Mouse (Mus musculus): ENCODE data around the gene Hacd3. TPM values are rescaled to one million over a fixed set of nuclear protein-coding genes. Genes with fewer than 3 reads are reported as not detected.

Hacd3 gene
- polyA plus RNA-seq, 1 experiment from 2014 or later: 22.9 TPM

DNA sequence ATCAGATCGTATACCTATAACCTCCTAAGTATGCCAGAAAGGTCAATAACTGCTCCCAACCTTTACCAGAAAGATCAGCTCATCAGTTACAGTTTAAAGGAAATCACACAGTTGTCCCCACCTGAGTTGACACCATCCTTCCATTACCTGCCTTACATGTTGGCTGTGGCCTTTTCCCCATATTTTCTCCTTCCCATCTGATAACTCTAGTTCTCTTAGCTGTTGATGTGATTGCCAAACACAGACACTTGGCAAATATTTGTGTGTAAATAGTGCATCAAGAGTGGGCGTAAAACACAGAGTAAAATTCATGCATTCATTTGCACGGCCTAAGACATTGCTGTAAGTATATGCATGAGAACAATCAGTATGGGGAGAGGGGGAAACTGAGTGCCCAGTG, 2.0 kb upstream of the Hacd3 start:
- no peak overlapping the region for H3K4me3 ChIP-seq (ENCODE audit: inconsistent target)
- peaks cover 26% of the 10 kb centered on the region; the same call in 1 of the 2 replicates for H3K79me2 ChIP-seq (ENCODE audit: inconsistent target)
- no peaks in the 10 kb centered on the region for H3K36me3 ChIP-seq (ENCODE audit: inconsistent target)
- WGBS (ENCODE audit: missing documents): 94% methylated on average over 3 of the region's 3 CpGs
- no peak overlapping the region for H3K27ac ChIP-seq

DNA sequence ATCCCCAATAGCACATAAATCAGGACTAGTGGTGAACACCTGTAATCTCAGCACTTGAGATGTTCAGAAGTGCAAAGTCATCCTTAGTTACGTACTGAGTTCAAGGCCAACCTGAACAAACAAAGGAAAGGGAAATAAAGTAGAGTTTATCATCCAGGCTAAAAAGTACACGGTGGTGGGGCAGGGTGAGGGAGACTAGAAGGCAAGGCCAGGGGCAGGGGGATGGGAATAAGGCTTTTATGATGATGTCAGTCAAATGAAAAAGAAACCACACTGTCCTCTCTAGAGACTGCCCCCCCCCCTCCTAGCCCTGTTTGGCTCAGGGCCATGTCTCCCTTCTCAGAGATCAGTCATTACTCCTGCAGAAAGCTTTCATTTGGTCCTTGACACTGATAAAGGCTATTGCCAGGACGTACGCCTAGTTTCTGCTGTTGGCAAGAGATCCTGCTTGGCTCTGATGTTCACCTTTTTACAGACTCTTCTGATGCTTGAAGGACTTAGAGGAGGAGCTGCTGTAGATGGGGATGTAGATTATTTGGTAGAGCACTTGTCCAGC, 1.2 kb upstream of the Hacd3 start:
- Histone ChIP-seq H3K79me2 (ENCODE audit: inconsistent target) (peaks cover 32% of the 10 kb centered on the region; the same call in 1 of the 2 replicates), H3K27ac (no peak overlapping the region), H3K4me3 (ENCODE audit: inconsistent target) (no peak overlapping the region), H3K36me3 (ENCODE audit: inconsistent target) (no peaks in the 10 kb centered on the region)
- WGBS (ENCODE audit: missing documents): 87% methylated on average over 4 of the region's 4 CpGs

DNA sequence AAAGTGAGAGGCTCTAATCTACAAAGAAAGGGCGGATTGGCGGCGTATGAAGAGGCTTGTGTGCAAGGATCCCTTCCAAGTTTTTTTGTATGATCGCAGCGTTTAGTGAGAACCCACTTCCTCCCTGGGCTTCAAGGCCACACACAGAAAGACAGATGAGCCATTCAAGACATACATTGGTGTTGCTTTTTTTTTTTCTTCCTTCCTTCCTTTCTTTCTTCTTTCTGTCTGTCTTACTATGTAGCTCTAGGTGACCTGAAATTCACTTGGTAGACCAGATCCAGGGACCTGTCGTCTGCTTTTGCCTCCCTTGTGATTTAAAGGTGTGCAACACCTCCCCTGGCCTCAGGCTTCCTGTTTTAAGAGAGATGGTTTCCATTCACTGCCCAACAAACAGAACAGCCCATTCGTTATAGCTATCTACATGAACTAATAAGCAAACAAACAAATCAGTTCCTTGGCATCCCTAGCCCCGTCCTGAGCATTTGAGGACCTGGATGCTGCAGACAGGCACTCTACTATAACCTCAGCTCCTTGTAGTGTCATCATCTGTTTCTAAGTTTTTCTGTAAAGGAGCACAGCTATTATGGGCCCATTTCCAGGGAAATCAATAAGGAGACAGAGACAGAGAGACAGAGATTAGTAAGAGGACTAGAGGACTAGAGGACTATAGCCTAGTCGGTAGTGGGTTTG, 540 bp upstream of the Hacd3 start:
- peaks cover 38% of the 10 kb centered on the region; the same call in 1 of the 2 replicates for H3K79me2 ChIP-seq (ENCODE audit: inconsistent target)
- 23% methylated on average over 9 of the region's 9 CpGs for WGBS (ENCODE audit: missing documents)
- peak overlapping the region; percentile 46 for H3K4me3 ChIP-seq (ENCODE audit: inconsistent target)
- no peaks in the 10 kb centered on the region for H3K36me3 ChIP-seq (ENCODE audit: inconsistent target)
- H3K27ac ChIP-seq: peak overlapping the region; percentile 78

DNA sequence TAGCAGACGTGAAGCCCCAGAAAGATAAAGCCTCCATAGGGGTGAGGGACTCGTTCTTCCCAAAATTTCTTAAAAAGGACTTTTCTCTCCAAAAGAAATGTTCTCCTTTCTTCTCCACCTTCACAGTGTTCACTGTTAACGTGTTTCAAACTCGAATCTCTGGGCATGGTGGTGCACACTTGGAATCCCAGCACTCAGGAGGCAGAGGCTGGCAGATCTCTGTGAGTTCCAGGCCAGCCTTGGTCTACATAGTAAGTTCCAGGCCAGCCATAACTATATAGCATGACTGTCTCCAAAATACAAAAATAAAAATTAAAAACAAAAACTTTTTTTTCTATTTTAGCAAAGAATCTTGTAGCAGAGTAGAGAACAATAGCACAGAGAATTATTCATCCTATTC, 1.4 kb downstream of the Hacd3 start:
- Histone ChIP-seq H3K4me3 (ENCODE audit: inconsistent target) (no peak overlapping the region), H3K27ac (no peak overlapping the region), H3K36me3 (ENCODE audit: inconsistent target) (no peaks in the 10 kb centered on the region), H3K79me2 (ENCODE audit: inconsistent target) (peaks cover 56% of the 10 kb centered on the region; the same call in 1 of the 2 replicates)
- WGBS (ENCODE audit: missing documents): 90% methylated on average over 4 of the region's 4 CpGs

DNA sequence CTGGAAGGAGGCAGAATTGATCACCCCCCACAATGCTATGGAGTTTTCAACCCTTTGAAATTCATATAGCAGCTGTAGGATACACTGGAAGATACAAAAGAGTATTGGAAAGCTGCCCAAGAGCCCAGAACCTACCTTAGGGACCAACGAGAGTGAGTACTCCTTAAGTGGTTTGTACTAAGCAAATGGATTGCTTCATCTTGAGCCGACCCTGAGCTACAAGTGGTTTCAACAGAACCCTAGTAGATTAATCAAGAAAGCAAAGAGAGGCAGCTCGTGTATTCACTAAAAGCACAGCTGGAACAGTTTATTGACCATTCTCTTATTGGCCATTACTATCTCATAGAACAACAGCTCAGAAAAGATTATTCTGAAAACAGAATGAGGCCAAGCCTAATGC, 2.3 kb downstream of the Hacd3 start:
- WGBS (ENCODE audit: missing documents): 66% methylated on average over 3 of the region's 3 CpGs
- no peak overlapping the region for H3K27ac ChIP-seq
- peaks cover 63% of the 10 kb centered on the region; the same call in 1 of the 2 replicates for H3K79me2 ChIP-seq (ENCODE audit: inconsistent target)
- no peak overlapping the region for H3K4me3 ChIP-seq (ENCODE audit: inconsistent target)
- no peaks in the 10 kb centered on the region for H3K36me3 ChIP-seq (ENCODE audit: inconsistent target)

DNA sequence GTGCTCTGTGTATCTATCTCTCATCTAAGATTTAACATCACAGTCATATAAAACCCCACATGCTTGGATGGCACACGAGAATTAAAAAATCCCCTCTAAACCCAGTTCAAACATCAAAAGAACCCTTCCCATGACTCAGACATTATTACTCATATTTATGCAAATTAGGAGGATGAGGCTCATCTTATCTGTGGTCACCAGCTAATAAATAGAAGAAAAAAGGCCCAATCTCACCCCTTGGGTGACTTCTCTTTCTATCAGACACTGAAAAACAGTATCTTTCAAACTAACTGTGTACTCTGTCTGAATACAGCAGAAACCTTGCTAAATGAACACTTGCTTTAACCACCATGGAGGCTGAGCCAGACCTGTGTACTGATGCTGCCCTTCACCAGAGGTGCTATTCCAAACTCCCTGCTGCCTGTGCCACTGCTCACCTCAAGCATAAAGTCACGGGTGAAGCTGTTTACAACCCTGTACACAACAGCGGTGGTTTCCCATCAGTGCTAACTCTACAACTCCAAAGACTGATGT, 2.8 kb downstream of the Hacd3 start:
- Histone ChIP-seq H3K36me3 (ENCODE audit: inconsistent target) (no peaks in the 10 kb centered on the region), H3K27ac (no peak overlapping the region), H3K4me3 (ENCODE audit: inconsistent target) (no peak overlapping the region), H3K79me2 (ENCODE audit: inconsistent target) (peaks cover 67% of the 10 kb centered on the region; the same call in 1 of the 2 replicates)
- 87% methylated on average over 3 of the region's 3 CpGs for WGBS (ENCODE audit: missing documents)

DNA sequence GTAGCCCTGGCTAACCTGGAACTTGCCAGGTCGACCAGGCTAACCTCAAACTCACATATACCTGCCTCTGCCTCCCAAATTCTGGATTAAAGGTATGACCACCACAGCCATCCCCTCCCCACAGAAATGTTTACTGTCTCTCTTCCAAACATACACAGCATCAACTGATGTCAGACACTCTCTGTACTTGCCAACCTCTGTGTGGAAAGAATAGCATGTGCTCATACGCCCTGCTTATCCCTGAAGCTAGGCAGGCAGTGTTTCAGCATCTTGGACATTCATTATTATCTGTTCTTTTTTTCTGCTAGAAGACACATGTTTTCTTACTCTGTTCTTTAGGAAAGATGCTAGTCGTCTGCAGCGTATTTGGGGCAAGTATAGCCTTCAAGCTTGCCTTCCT, 3.6 kb downstream of the Hacd3 start:
- H3K36me3 ChIP-seq (ENCODE audit: inconsistent target): no peaks in the 10 kb centered on the region
- WGBS (ENCODE audit: missing documents): 97% methylated on average over 4 of the region's 4 CpGs
- no peak overlapping the region for H3K4me3 ChIP-seq (ENCODE audit: inconsistent target)
- no peak overlapping the region for H3K27ac ChIP-seq
- peaks cover 73% of the 10 kb centered on the region; the same call in 1 of the 2 replicates for H3K79me2 ChIP-seq (ENCODE audit: inconsistent target)

DNA sequence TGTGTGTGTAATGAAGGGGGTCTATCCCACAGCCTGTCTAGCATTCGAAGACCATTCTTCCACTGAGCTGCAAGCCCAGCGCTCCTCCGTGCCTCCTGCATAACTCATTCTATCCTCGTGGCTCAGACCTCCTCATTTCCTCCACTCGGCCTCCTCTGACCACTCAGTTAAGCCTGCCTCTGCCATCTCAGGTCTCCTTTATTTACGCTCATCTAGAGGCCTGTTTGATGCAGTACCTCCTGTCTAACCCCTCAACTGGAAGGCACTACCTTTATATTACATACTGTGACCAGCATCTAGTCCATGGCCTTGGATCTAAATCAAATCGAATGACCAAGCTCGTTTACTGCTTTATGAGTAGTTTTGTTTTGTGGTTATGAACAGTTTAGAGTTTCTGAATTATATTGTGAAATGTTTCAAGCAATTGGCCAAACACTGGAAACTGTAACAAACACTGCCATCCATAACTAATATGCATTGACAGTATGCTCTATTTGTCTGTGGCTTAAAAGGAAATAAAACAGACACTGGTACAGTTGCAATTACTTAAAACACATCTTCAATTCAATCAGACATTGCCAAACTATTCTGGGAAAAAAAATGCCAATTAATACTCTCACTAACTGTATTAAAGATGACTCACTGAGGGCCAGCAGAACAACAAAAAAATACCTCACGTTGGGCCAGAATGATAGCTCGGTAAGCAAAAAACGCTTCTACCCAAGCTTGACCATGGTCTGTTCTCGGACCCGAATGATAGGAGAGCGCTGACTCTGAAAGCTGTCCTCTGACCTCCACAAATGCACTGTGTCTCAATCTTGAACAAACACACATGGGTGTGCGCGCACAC, 4.3 kb downstream of the Hacd3 start:
- no peak overlapping the region for H3K27ac ChIP-seq

DNA sequence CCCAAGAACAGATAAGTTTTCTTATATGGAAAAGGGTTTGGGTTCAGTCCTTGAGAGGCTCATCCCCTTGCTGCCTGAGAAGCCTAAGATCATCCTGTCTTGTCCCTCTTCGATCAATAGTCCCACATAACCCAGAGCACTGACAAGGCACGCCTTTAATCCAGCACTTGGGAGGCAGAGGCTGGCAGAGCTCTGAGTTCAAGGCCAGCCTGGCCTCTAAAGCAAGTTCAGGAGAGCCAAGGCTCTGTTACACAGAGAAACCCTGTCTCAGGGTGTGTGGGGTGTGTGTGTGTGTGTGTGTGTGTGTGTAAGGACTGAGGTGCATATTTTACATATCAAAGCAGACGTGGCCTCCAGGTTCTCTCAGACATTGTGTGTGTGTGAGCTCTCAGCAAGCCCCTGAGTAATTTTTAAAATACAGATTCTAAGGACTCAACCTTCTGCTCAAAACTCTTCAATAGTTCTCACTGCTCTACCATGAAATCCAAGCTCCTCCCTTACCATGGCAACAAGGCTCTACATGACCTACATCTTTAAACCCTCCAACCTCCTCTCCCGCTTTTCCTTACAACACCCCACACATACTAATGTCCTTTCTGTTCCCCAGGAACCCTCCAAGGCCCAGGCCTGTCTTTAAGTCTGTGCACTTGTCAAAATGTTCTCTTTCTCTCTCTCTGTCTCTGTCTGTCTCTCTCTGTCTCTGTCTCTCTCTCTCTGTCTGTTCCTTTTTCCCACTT, 5.1 kb downstream of the Hacd3 start:
- H3K27ac ChIP-seq: no peak overlapping the region
- peaks cover 73% of the 10 kb centered on the region; the same call in 1 of the 2 replicates for H3K79me2 ChIP-seq (ENCODE audit: inconsistent target)
- H3K4me3 ChIP-seq (ENCODE audit: inconsistent target): no peak overlapping the region
- 94% methylated on average over 4 of the region's 4 CpGs for whole genome bisulfite sequencing (ENCODE audit: missing documents)
- H3K36me3 ChIP-seq (ENCODE audit: inconsistent target): no peaks in the 10 kb centered on the region

More for the DNA sequence above, 4.3 kb downstream of the Hacd3 start:
- no peaks in the 10 kb centered on the region for H3K36me3 ChIP-seq (ENCODE audit: inconsistent target)
- peaks cover 73% of the 10 kb centered on the region; the same call in 1 of the 2 replicates for H3K79me2 ChIP-seq (ENCODE audit: inconsistent target)
- 91% methylated on average over 15 of the region's 16 CpGs for WGBS (ENCODE audit: missing documents)
- H3K4me3 ChIP-seq (ENCODE audit: inconsistent target): no peak overlapping the region

DNA sequence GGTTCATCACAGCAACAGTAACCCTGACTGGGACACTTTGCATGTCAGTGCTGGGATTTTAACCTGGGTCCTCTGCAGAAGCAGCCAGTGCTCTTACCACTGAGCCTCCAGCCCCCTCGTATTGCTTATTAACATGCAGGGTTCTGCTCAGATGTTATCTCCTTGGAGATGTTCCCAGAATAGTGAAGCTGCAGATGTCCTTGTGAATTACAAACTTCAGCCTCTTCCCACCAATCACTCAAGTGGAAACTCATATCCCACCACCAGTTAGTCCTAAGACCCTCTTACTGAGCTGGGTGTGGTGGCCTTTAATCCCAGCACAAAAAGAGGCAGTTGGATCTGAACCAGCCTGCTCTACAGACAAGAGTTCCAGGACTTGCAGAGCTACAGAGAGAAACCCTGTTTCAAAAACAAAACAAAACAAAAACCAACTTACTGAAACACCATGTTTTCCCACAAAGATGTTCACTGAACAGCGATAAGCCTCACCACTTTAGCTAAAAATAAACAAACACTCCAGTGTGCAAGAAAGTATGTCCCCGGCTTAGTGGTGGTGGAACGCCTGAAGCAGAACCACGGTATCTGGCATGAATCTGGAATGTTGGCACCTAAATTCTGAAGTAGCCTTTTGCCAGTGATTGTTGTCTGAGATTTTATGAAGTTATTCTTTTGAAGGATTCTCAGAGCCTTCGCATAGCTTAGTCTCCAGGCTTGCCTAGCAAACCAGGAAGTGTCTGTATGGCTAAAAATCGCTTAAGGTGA, 5.9 kb downstream of the Hacd3 start:
- Histone ChIP-seq H3K36me3 (ENCODE audit: inconsistent target) (no peaks in the 10 kb centered on the region), H3K27ac (no peak overlapping the region), H3K79me2 (ENCODE audit: inconsistent target) (peaks cover 69% of the 10 kb centered on the region; the same call in 1 of the 2 replicates), H3K4me3 (ENCODE audit: inconsistent target) (no peak overlapping the region)
- WGBS (ENCODE audit: missing documents): 95% methylated on average over 7 of the region's 7 CpGs

DNA sequence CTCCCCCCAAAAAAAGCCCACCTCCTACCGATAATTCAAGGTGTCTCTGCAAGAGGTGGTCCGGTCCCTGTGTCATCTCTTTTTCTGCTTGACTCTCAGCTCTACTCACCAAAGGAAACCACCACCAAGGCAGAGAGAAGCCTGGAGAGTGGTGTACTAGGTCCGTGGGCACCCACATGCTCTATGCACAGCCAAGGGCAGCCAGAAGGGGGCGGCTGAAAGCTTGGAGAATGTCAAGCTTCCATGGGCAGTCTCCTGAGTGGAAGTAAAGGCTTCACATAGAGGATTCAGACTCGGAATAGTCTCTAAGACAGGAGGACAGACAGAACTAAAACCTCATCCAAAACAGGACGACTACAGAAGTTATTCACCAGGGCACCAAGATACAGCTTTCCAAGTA, 10.2 kb downstream of the Hacd3 start:
- 77% methylated on average over 6 of the region's 6 CpGs for WGBS (ENCODE audit: missing documents)
- H3K79me2 ChIP-seq (ENCODE audit: inconsistent target): peaks cover 28% of the 10 kb centered on the region; the same call in 1 of the 2 replicates
- H3K4me3 ChIP-seq (ENCODE audit: inconsistent target): no peak overlapping the region
- no peaks in the 10 kb centered on the region for H3K36me3 ChIP-seq (ENCODE audit: inconsistent target)
- H3K27ac ChIP-seq: no peak overlapping the region

DNA sequence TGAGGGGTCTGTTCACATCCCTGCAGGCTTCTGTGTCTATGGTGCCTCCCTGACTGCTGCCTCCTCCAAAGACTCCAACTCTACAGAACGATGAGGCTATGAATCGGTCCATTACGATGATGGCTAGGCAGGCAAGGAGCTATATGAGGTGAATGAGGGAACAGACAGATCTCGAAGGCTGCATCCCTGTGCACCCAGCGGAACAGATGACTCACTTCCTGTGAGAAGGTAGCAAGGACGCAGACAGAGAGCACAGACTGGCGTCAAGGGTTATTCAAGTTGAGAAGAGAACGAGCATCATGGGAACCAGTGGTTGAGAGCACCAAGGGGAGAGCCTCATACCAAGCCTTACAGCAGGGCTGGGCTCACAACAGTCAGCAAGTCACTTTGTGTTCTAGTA, 10.9 kb downstream of the Hacd3 start:
- Histone ChIP-seq H3K36me3 (ENCODE audit: inconsistent target) (0 out of 2 replicates have a peak, but pooled peaks cover 4% of the 10 kb centered on the region), H3K4me3 (ENCODE audit: inconsistent target) (no peak overlapping the region), H3K27ac (no peak overlapping the region), H3K79me2 (ENCODE audit: inconsistent target) (peaks cover 22% of the 10 kb centered on the region; the same call in 1 of the 2 replicates)
- 66% methylated on average over 8 of the region's 8 CpGs for WGBS (ENCODE audit: missing documents)

DNA sequence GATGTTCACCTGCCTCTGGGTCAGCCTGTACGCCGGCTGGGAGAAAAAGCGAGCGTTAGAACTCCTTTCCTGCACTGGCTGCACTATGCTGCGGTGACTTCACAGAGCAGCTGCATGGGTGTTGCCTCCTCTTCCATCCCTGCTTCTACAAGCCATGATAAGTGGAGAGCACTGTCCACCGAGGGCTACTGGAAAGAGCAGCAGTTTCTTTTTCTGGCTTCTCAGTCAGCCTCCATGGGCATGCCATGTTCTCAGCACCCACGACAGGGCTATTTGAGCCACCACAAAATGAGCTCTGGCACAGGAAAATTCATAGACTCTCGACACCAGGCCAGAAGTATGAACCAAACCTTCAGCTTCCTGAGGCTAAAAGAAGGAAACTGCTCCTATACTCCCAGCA, 15.8 kb downstream of the Hacd3 start:
- WGBS (ENCODE audit: missing documents): 98% methylated on average over 8 of the region's 8 CpGs
- peaks cover 10% of the 10 kb centered on the region; the same call in 1 of the 2 replicates for H3K36me3 ChIP-seq (ENCODE audit: inconsistent target)
- no peak overlapping the region for H3K4me3 ChIP-seq (ENCODE audit: inconsistent target)
- no peak overlapping the region for H3K27ac ChIP-seq
- no peaks in the 10 kb centered on the region for H3K79me2 ChIP-seq (ENCODE audit: inconsistent target)

Data from macrophage (primary cell).